Mouse (Mus musculus): ENCODE results near the gene Ptpro. TPM values are rescaled to one million over a fixed set of nuclear protein-coding genes. Genes with fewer than 3 reads are reported as not detected.
"Not testable (repeated sequence)": the region's sequence is repeated elsewhere in the genome, so short reads cannot be mapped to it uniquely, and the experiment has no call there.

Gene Ptpro
- polyA plus RNA-seq, 1 experiment from 2014 or later: 2.3 TPM

GRCm38 (mm10) chr6:137425500-137426432 is 173.6 kb downstream of the Ptpro start:
- H3K9ac ChIP-seq: no peak overlapping the region
- no peaks in the 10 kb centered on the region for H3K4me1 ChIP-seq
- no peak for ATAC-seq (ENCODE audit: borderline replicate concordance, extremely low read depth, low FRiP score, low TSS enrichment)
- no peaks in the 10 kb centered on the region for H3K27me3 ChIP-seq
- no peak overlapping the region for H3K4me2 ChIP-seq
- no peaks in the 10 kb centered on the region for H3K36me3 ChIP-seq
- H3K27ac ChIP-seq: no peak overlapping the region
- 40% methylated on average over 14 of the region's 14 CpGs for WGBS
- no peak overlapping the region for H3K4me3 ChIP-seq
- H3K9me3 ChIP-seq: no peaks in the 10 kb centered on the region

GRCm38 (mm10) chr6:137433521-137434137 is 181.5 kb downstream of the Ptpro start:
- peak; percentile 59; the same call in 1 of the 2 replicates for ATAC-seq (ENCODE audit: borderline replicate concordance, extremely low read depth, low FRiP score, low TSS enrichment)
- no peaks in the 10 kb centered on the region for H3K27me3 ChIP-seq
- H3K4me3 ChIP-seq: no peak overlapping the region

GRCm38 (mm10) chr6:137437486-137437885 is 185.4 kb downstream of the Ptpro start:
- Histone ChIP-seq H3K9ac (no peak overlapping the region), H3K36me3 (no peaks in the 10 kb centered on the region), H3K4me1 (no peaks in the 10 kb centered on the region), H3K27me3 (no peaks in the 10 kb centered on the region), H3K9me3 (no peaks in the 10 kb centered on the region), H3K4me2 (no peak overlapping the region), H3K4me3 (no peak overlapping the region), H3K27ac (no peak overlapping the region)
- ATAC-seq (ENCODE audit: borderline replicate concordance, extremely low read depth, low FRiP score, low TSS enrichment): no peak
- WGBS: 71% methylated on average over 4 of the region's 4 CpGs

More at GRCm38 (mm10) chr6:137433521-137434137, 181.5 kb downstream of the Ptpro start:
- Histone ChIP-seq H3K27ac (peak overlapping the region; percentile 41; the same call in 1 of the 2 replicates), H3K9me3 (no peaks in the 10 kb centered on the region), H3K36me3 (no peaks in the 10 kb centered on the region), H3K4me1 (no peaks in the 10 kb centered on the region), H3K4me2 (no peak overlapping the region), H3K9ac (no peak overlapping the region)
- 49% methylated on average over 14 of the region's 14 CpGs for WGBS

GRCm38 (mm10) chr6:137437902-137438580 is 185.9 kb downstream of the Ptpro start:
- Histone ChIP-seq H3K27me3 (no peaks in the 10 kb centered on the region), H3K4me1 (no peaks in the 10 kb centered on the region), H3K4me2 (no peak overlapping the region), H3K4me3 (no peak overlapping the region), H3K9ac (no peak overlapping the region), H3K27ac (no peak overlapping the region), H3K36me3 (no peaks in the 10 kb centered on the region), H3K9me3 (no peaks in the 10 kb centered on the region)
- 50% methylated on average over 16 of the region's 16 CpGs for WGBS
- no peak for ATAC-seq (ENCODE audit: borderline replicate concordance, extremely low read depth, low FRiP score, low TSS enrichment)

- no peak overlapping the region for H3K4me2 ChIP-seq
- H3K9me3 ChIP-seq: no peaks in the 10 kb centered on the region
- no peaks in the 10 kb centered on the region for H3K27me3 ChIP-seq
- H3K4me1 ChIP-seq: no peaks in the 10 kb centered on the region
- H3K27ac ChIP-seq: no peak overlapping the region
- ATAC-seq (ENCODE audit: borderline replicate concordance, extremely low read depth, low FRiP score, low TSS enrichment): no peak
- H3K4me3 ChIP-seq: no peak overlapping the region
- 56% methylated on average over 19 of the region's 19 CpGs for WGBS
- no peaks in the 10 kb centered on the region for H3K36me3 ChIP-seq
- no peak overlapping the region for H3K9ac ChIP-seq
Measured at GRCm38 (mm10) chr6:137440559-137441486, 188.7 kb downstream of the Ptpro start.

- no peak for ATAC-seq (ENCODE audit: borderline replicate concordance, extremely low read depth, low FRiP score, low TSS enrichment)
- WGBS: 86% methylated on average over 12 of the region's 12 CpGs
- H3K27ac ChIP-seq: no peak overlapping the region
Measured at GRCm38 (mm10) chr6:137443089-137443488, 191.0 kb downstream of the Ptpro start.

GRCm38 (mm10) chr6:137446116-137446515 is 194.0 kb downstream of the Ptpro start:
- not testable (repeated sequence) for H3K27ac ChIP-seq; H3K4me1 ChIP-seq; ATAC-seq (ENCODE audit: borderline replicate concordance, extremely low read depth, low FRiP score, low TSS enrichment); H3K27me3 ChIP-seq; H3K4me3 ChIP-seq; H3K36me3 ChIP-seq; H3K9ac ChIP-seq; H3K4me2 ChIP-seq; H3K9me3 ChIP-seq
- 70% methylated on average over 7 of the region's 7 CpGs for WGBS

More at GRCm38 (mm10) chr6:137443089-137443488, 191.0 kb downstream of the Ptpro start:
- Histone ChIP-seq H3K36me3 (no peaks in the 10 kb centered on the region), H3K4me3 (no peak overlapping the region), H3K9me3 (no peaks in the 10 kb centered on the region), H3K4me1 (no peaks in the 10 kb centered on the region), H3K27me3 (no peaks in the 10 kb centered on the region), H3K9ac (no peak overlapping the region), H3K4me2 (no peak overlapping the region)

GRCm38 (mm10) chr6:137455537-137456041 is 203.5 kb downstream of the Ptpro start:
- Histone ChIP-seq H3K4me2 (peak overlapping the region; percentile 29), H3K9me3 (no peaks in the 10 kb centered on the region), H3K9ac (no peak overlapping the region), H3K36me3 (no peaks in the 10 kb centered on the region), H3K27ac (no peak overlapping the region), H3K27me3 (no peaks in the 10 kb centered on the region), H3K4me3 (no peak overlapping the region), H3K4me1 (peaks cover 6% of the 10 kb centered on the region)
- 13% methylated on average over 10 of the region's 10 CpGs for WGBS
- ATAC-seq (ENCODE audit: borderline replicate concordance, extremely low read depth, low FRiP score, low TSS enrichment): peak; percentile 72; the same call in 1 of the 2 replicates

- H3K4me2 ChIP-seq: peak overlapping the region; percentile 29
Measured at GRCm38 (mm10) chr6:137456064-137456463, 203.9 kb downstream of the Ptpro start.

GRCm38 (mm10) chr6:137457210-137457609 is 205.1 kb downstream of the Ptpro start:
- Histone ChIP-seq H3K4me2 (no peak overlapping the region), H3K9me3 (no peaks in the 10 kb centered on the region), H3K9ac (no peak overlapping the region), H3K36me3 (no peaks in the 10 kb centered on the region), H3K4me1 (peaks cover 6% of the 10 kb centered on the region), H3K27me3 (no peaks in the 10 kb centered on the region), H3K27ac (no peak overlapping the region), H3K4me3 (no peak overlapping the region)
- WGBS: 17% methylated on average over 7 of the region's 7 CpGs
- no peak for ATAC-seq (ENCODE audit: borderline replicate concordance, extremely low read depth, low FRiP score, low TSS enrichment)

More at GRCm38 (mm10) chr6:137456064-137456463, 203.9 kb downstream of the Ptpro start:
- Histone ChIP-seq H3K9me3 (no peaks in the 10 kb centered on the region), H3K9ac (no peak overlapping the region), H3K4me1 (peaks cover 6% of the 10 kb centered on the region), H3K27ac (no peak overlapping the region), H3K27me3 (no peaks in the 10 kb centered on the region), H3K36me3 (no peaks in the 10 kb centered on the region), H3K4me3 (no peak overlapping the region)
- WGBS: 37% methylated on average over 7 of the region's 7 CpGs
- no peak for ATAC-seq (ENCODE audit: borderline replicate concordance, extremely low read depth, low FRiP score, low TSS enrichment)

GRCm38 (mm10) chr6:137458136-137458535 is 206.0 kb downstream of the Ptpro start:
- 58% methylated on average over 7 of the region's 7 CpGs for WGBS
- Histone ChIP-seq H3K4me3 (no peak overlapping the region), H3K4me2 (no peak overlapping the region), H3K4me1 (peaks cover 6% of the 10 kb centered on the region), H3K9ac (no peak overlapping the region), H3K27me3 (no peaks in the 10 kb centered on the region), H3K9me3 (no peaks in the 10 kb centered on the region), H3K27ac (no peak overlapping the region), H3K36me3 (no peaks in the 10 kb centered on the region)
- no peak for ATAC-seq (ENCODE audit: borderline replicate concordance, extremely low read depth, low FRiP score, low TSS enrichment)

Measured in lung, embryonic 15.5 days (tissue).